Mouse (Mus musculus) heart, embryonic 13.5 days (tissue): ENCODE results near the gene Cox5a. TPM values are rescaled to one million over a fixed set of nuclear protein-coding genes. Genes with fewer than 3 reads are reported as not detected.

Experiments used
- ATAC-seq: fragments of 200-750 bp; cut with Nextera tagmentation; 2 replicates; pipeline ENCODE4 v1.8.0; 2017; ENCODE audit warnings: moderate TSS enrichment; ENCODE audit not compliant: insufficient number of reproducible peaks, low FRiP score, low TSS enrichment; ENCODE audit errors: extremely low read depth
- H3K27ac ChIP-seq: fragments of 300-500 bp; sonication (generic); replicated peaks from 2 replicates; pipeline ENCODE4 v1.5.1; 2015; ENCODE audit warnings: moderate library complexity, mild to moderate bottlenecking, inconsistent platforms
- H3K27me3 ChIP-seq: fragments of 300-500 bp; sonication (generic); replicated peaks from 2 replicates; pipeline ENCODE4 v1.6.1; 2015; ENCODE audit warnings: mild to moderate bottlenecking, inconsistent platforms
- H3K36me3 ChIP-seq: fragments of 300-500 bp; sonication (generic); 2 replicates; pipeline ENCODE4 v1.6.1; 2015; ENCODE audit warnings: mild to moderate bottlenecking, inconsistent platforms
- H3K4me1 ChIP-seq: fragments of 300-500 bp; sonication (generic); 2 replicates; pipeline ENCODE4 v1.6.1; 2015; ENCODE audit warnings: inconsistent platforms
- H3K4me2 ChIP-seq: fragments of 300-500 bp; sonication (generic); 2 replicates; pipeline ENCODE4 v1.6.1; 2015; ENCODE audit warnings: inconsistent platforms, mild to moderate bottlenecking, moderate library complexity
- H3K4me3 ChIP-seq: fragments of 300-500 bp; sonication (generic); 2 replicates; pipeline ENCODE4 v1.5.1; 2015; ENCODE audit warnings: moderate library complexity, mild to moderate bottlenecking, inconsistent platforms
- H3K9ac ChIP-seq: fragments of 300-500 bp; sonication (generic); 2 replicates; pipeline ENCODE4 v1.6.1; 2015; ENCODE audit warnings: inconsistent platforms, mild to moderate bottlenecking, moderate library complexity
- H3K9me3 ChIP-seq: fragments of 300-500 bp; sonication (generic); 2 replicates; pipeline ENCODE4 v1.6.1; 2016; ENCODE audit warnings: inconsistent platforms
- WGBS: fragments of 180-500 bp; shearing (Covaris S2); methylation state at CpG from one replicate; pipeline ENCODE4 v1.1.7; 2015; ENCODE audit warnings: mixed read lengths; 5-methylcytosine and 5-hydroxymethylcytosine counted together
- polyA plus RNA-seq: library from polyadenylated mRNA; unstranded; fragments of >200 nt; fragmentation: Nextera tagmentation; extraction: Ambion mirVana; gene quantifications from 2 replicates; pipeline ENCODE4 v1.2.1, GENCODE M21; 2015

The Cox5a gene
- 1,286 and 1,445 TPM in 2 replicates for polyA plus RNA-seq

DNA sequence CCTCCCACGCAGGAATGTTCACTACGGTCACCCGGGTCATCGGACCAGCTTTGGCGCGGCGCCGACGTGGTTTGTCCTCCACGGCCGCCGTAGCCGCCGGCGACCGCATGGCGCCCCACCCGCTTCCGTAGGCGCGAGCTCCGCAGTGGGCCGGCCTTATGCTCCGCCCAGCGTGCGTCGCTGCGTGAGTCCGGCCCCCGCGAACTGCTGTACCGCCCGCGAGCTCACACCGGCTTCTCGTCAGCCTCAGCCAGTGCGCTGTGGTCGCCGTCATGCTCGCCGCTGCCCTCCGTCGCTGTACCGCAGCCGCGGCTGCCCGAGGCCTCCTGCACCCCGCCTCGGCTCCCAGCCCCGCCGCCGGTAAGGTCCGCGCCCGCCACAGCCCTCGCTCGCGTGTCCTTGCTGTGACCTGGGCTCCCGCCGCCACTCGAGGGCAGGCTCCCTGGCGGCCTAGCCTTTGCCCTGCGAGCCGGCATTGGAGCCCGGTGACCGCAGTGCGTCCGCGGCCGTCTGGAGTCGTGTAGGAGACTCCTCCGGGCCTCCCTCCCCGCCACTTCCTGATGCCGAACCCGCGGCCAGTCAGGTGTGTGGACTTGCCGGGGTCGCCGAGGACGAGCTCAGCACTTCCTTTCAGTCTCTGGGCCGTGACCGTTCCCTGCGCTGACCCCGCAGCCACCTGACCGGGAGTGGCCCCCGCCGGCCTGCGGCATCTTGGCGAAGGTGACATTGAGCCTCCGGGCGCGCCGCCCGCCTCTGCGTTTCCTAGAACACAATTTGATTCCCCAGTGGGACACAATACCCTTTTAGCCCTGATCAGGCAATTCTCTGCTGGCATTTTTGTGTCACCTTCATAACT is at the start of gene Cox5a:
Gene Cox5a (plus strand): TSS at position 219 of the 856 bp plus-strand sequence.
- WGBS = under 1% methylated on average over 86 of the region's 95 CpGs
- Histone ChIP-seq H3K4me1 (peaks cover 44% of the 10 kb centered on the region), H3K4me2 (peak within 1 kb of the TSS; percentile 77), H3K9me3 (no peaks in the 10 kb centered on the region), H3K9ac (peak within 1 kb of the TSS; percentile 97), H3K36me3 (no peaks in the 10 kb centered on the region), H3K27me3 (no peaks in the 10 kb centered on the region), H3K4me3 (peak within 1 kb of the TSS; percentile 90), H3K27ac (peak within 1 kb of the TSS; percentile 99)
- peak; percentile 95 for ATAC-seq

DNA sequence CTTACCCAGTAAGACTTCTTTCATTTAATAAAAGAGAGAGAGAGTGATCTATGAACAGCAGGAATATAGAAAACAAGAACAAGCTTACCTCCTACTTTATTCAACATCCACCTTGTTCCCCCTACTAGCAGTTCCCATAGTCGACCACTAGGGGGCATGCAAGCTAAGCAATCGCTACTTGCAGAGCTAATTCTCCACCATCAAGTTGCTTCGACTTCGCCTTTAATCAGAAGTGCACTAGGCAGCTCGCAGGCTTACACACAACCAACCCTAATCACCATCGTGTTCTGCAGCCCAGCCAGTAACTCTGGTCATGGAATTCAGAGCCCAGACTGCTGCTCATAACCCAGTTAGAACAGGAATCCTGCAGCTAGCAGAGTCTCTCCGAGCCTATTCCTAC is 35.3 kb upstream of the Cox5a start:
- 13% methylated on average over 7 of the region's 7 CpGs for WGBS
- peak overlapping the region; percentile 64; the same call in 1 of the 2 replicates for H3K9ac ChIP-seq
- H3K4me2 ChIP-seq = peak overlapping the region; percentile 28; the same call in 1 of the 2 replicates
- no peaks in the 10 kb centered on the region for H3K36me3 ChIP-seq
- no peak for ATAC-seq
- H3K27me3 ChIP-seq = peaks cover 14% of the 10 kb centered on the region; the same call in 1 of the 2 replicates
- H3K9me3 ChIP-seq = peaks cover 5% of the 10 kb centered on the region; the same call in 1 of the 2 replicates
- H3K4me3 ChIP-seq = no peak overlapping the region
- peaks cover 5% of the 10 kb centered on the region; the same call in 1 of the 2 replicates for H3K4me1 ChIP-seq
- H3K27ac ChIP-seq = no peak overlapping the region

DNA sequence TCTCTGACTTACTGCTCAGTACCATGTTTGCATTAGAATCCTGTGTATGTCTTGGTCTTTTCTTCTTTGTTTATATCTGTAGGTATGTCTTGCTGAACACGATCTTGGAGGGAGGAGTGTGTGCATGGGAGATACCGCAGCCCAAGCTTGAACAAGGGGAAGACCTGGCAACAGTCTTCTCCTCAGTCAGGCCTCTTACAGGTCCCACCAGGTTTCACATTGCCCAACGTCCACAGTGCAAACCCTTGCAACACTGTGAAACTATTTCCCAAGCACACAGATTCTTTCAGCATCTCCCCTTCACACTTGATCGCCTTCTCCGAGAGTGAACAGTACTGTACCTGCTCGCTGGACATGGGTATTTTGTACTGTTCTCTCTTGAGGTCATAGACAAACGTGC is 33.3 kb upstream of the Cox5a start:
- Histone ChIP-seq H3K9ac (no peak overlapping the region), H3K9me3 (peaks cover 5% of the 10 kb centered on the region; the same call in 1 of the 2 replicates), H3K36me3 (no peaks in the 10 kb centered on the region), H3K4me3 (no peak overlapping the region), H3K27ac (no peak overlapping the region), H3K4me2 (no peak overlapping the region), H3K4me1 (peaks cover 5% of the 10 kb centered on the region; the same call in 1 of the 2 replicates), H3K27me3 (peaks cover 11% of the 10 kb centered on the region; the same call in 1 of the 2 replicates)
- WGBS = 69% methylated on average over 7 of the region's 7 CpGs
- ATAC-seq = no peak

- WGBS = 71% methylated on average over 2 of the region's 2 CpGs
- H3K9ac ChIP-seq = no peak overlapping the region
- ATAC-seq = no peak
- H3K27ac ChIP-seq = no peak overlapping the region
- peaks cover 6% of the 10 kb centered on the region; the same call in 1 of the 2 replicates for H3K4me1 ChIP-seq
- H3K36me3 ChIP-seq = no peaks in the 10 kb centered on the region
- H3K9me3 ChIP-seq = peaks cover 5% of the 10 kb centered on the region; the same call in 1 of the 2 replicates
- H3K27me3 ChIP-seq = peaks cover 12% of the 10 kb centered on the region; the same call in 1 of the 2 replicates
- no peak overlapping the region for H3K4me3 ChIP-seq
- no peak overlapping the region for H3K4me2 ChIP-seq
These were observed 27.5 kb upstream of the Cox5a start for GRCm38 (mm10) chr9:57493532-57493931.

GRCm38 (mm10) chr9:57494970-57495369 is 26.1 kb upstream of the Cox5a start:
- Histone ChIP-seq H3K9me3 (peaks cover 5% of the 10 kb centered on the region; the same call in 1 of the 2 replicates), H3K4me1 (peaks cover 6% of the 10 kb centered on the region; the same call in 1 of the 2 replicates), H3K4me3 (no peak overlapping the region)

GRCm38 (mm10) chr9:57497236-57497635 is 23.8 kb upstream of the Cox5a start:
- Histone ChIP-seq H3K4me1 (peaks cover 17% of the 10 kb centered on the region), H3K27ac (no peak overlapping the region), H3K9me3 (no peaks in the 10 kb centered on the region), H3K4me2 (no peak overlapping the region), H3K4me3 (no peak overlapping the region), H3K9ac (no peak overlapping the region), H3K36me3 (no peaks in the 10 kb centered on the region), H3K27me3 (peaks cover 46% of the 10 kb centered on the region)
- 56% methylated on average over 5 of the region's 5 CpGs for WGBS
- no peak for ATAC-seq

More at GRCm38 (mm10) chr9:57494970-57495369, 26.1 kb upstream of the Cox5a start:
- no peaks in the 10 kb centered on the region for H3K36me3 ChIP-seq
- H3K4me2 ChIP-seq = no peak overlapping the region
- H3K27ac ChIP-seq = no peak overlapping the region
- no peak overlapping the region for H3K9ac ChIP-seq
- peaks cover 24% of the 10 kb centered on the region for H3K27me3 ChIP-seq
- no peak for ATAC-seq

GRCm38 (mm10) chr9:57498536-57498935 is 22.5 kb upstream of the Cox5a start:
- WGBS = 57% methylated on average over 7 of the region's 7 CpGs
- peaks cover 59% of the 10 kb centered on the region for H3K27me3 ChIP-seq
- no peak for ATAC-seq

GRCm38 (mm10) chr9:57501452-57501851 is 19.6 kb upstream of the Cox5a start:
- H3K9ac ChIP-seq = peak overlapping the region; percentile 47
- WGBS = 23% methylated on average over 13 of the region's 13 CpGs
- peaks cover 54% of the 10 kb centered on the region for H3K4me1 ChIP-seq
- no peak overlapping the region for H3K27ac ChIP-seq
- ATAC-seq = no peak
- peak overlapping the region; percentile 97 for H3K4me2 ChIP-seq
- peaks cover 76% of the 10 kb centered on the region for H3K27me3 ChIP-seq
- H3K36me3 ChIP-seq = no peaks in the 10 kb centered on the region
- no peaks in the 10 kb centered on the region for H3K9me3 ChIP-seq
- peak overlapping the region; percentile 28; the same call in 1 of the 2 replicates for H3K4me3 ChIP-seq

More at GRCm38 (mm10) chr9:57498536-57498935, 22.5 kb upstream of the Cox5a start:
- H3K9ac ChIP-seq = no peak overlapping the region
- no peak overlapping the region for H3K4me2 ChIP-seq
- H3K4me3 ChIP-seq = no peak overlapping the region
- H3K9me3 ChIP-seq = no peaks in the 10 kb centered on the region
- H3K36me3 ChIP-seq = no peaks in the 10 kb centered on the region
- no peak overlapping the region for H3K27ac ChIP-seq
- peaks cover 28% of the 10 kb centered on the region for H3K4me1 ChIP-seq

DNA sequence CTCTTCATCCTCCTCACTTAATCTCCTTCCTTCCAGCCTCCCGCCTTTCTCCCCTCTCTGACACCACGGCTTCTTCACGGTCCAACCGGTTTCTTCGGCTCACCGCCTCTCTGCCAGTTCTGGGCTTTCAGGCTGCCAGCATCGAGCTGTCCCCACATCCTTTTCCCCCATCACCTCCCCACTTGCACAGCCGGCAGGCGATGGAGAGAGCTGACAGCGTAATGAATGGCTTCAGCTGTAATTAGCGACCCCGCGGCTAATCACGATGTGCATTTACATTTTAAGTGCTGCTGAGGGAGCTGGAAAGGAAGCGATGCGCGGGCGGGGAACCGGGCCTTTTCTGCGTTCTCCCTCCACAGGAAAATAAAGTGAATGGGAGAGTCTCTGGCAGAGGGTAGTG is 19.2 kb upstream of the Cox5a start:
- H3K4me1 ChIP-seq = peaks cover 58% of the 10 kb centered on the region
- H3K4me3 ChIP-seq = peak overlapping the region; percentile 28
- 10% methylated on average over 20 of the region's 20 CpGs for WGBS
- H3K27ac ChIP-seq = no peak overlapping the region
- H3K9me3 ChIP-seq = no peaks in the 10 kb centered on the region
- H3K27me3 ChIP-seq = peaks cover 76% of the 10 kb centered on the region
- no peak for ATAC-seq
- H3K9ac ChIP-seq = peak overlapping the region; percentile 47
- no peaks in the 10 kb centered on the region for H3K36me3 ChIP-seq
- peak overlapping the region; percentile 97 for H3K4me2 ChIP-seq

DNA sequence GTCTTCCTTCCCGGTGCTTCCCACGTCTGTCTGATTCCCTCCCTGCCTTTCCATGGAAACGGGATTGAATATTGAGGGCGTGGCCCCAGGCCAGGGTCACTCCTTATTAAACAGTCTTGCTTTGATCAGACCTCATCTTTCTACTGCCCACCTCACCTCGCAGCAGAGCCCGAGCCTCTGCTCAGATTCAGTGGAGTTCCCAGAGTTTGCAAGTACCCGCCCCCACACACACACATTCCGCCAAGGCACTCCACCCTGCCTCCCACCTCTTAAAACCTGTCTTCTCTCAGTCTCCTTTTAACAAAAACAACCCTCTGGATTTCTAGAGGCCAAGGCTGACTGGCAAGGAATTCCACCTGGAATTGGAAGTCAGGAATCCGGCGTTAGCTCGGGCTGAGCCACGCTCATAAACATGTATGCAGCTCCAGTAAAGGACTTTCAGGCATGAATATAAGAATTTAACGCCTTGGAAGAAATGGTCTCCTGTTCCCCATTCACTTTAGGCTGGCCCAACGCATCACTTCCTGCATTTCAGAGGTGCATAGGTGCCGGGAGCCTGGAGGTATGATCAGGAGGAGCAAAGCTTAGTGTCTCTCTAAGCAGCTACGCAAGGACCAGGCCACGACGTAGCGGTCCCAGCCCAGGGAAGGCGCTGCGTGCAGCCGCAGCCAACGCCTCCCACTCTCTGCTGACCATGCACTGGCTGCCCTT is 18.0 kb upstream of the Cox5a start:
- Histone ChIP-seq H3K27me3 (peaks cover 68% of the 10 kb centered on the region), H3K9ac (peak overlapping the region; percentile 76), H3K27ac (no peak overlapping the region), H3K4me1 (peaks cover 58% of the 10 kb centered on the region), H3K4me3 (peak overlapping the region; percentile 56), H3K9me3 (no peaks in the 10 kb centered on the region), H3K36me3 (no peaks in the 10 kb centered on the region), H3K4me2 (peak overlapping the region; percentile 97)
- ATAC-seq = no peak
- 7% methylated on average over 23 of the region's 23 CpGs for WGBS
